ENCODE assay signal across 9 mouse cellular contexts in the genomic region with DNA sequence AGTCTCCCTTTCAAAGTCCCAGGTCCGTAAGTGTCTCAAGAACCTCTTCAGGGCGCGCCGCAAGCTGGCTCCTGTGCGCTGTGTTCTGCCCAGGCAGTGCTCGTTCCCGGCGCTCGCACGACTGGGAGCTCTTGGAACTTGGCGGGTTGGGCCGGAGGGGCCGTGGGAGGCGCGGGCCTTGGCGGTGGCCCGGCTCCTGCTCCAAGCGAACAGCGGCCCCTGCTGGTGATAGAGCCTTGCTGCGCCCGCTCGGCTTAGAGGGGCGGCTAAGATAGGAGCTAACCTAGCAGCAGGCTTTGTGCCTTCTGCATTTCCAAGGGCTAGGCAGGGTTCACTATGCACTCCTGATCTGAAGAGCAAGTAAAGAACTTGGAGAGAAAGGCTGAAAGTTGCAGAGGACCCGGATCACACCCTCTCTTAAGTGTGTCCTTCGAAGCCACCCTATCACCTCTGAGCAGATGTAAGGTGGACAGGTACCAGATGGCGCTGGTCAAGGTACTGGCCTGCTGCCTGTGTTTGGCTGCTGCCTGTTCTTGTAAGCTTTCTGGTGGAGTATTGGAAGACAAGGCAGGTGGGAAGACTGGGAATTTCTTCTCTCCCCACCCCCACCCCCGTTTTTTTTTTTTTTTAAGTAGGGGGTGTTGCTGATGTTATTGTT. TPM values are rescaled to one million over a fixed set of nuclear protein-coding genes. Genes with fewer than 3 reads are reported as not detected.
A peak's percentile ranks its signal among the peaks of the same experiment; 100 is the strongest.
DNase-seq lines count a peak whose midpoint lies in the region; ATAC-seq and TF ChIP-seq lines count a peak whose summit lies in the region.
"Had no signal": no experiment of that assay in that cellular context is flagged by ENCODE, and none has a peak within 500 bp of the region (broad histone marks: within the 10 kb centered on the region; RNA-seq: fewer than 3 reads in every experiment).

A gene (minus strand): TSS at position 123 of the 658 bp plus-strand sequence.

- H3K27ac ChIP-seq in thymus, adult 2 months (ENCODE audit: control insufficient read depth, insufficient read depth, low read length), result no peak within 1 kb of the TSS

- peak; percentile 89 for DNase-seq in ES-CJ7 (ENCODE audit: low read depth, low spot score)
- DNase-seq in cerebellum, adult 8-10 months, result peak; percentile 87
- peak; percentile 75 to 96 for DNase-seq in frontal cortex, adult 2 months (ENCODE audit: extremely low spot score in 1 of 2, low spot score in 1 of 2)
- peak; percentile 80 to 93 for DNase-seq in layer of hippocampus, adult 8-10 months (ENCODE audit: low spot score in 2 of 2)
- peak; percentile 82 for DNase-seq in lung, adult 2 months
- DNase-seq in ovary, postnatal 10 days (ENCODE audit: low spot score), result peak; percentile 92
- peak; percentile 28 for DNase-seq in thymus, adult 2 months

- 0 out of 2 replicates have a peak, but pooled peaks cover 2% of the 10 kb centered on the region for H3K4me1 ChIP-seq in lung, adult 2 months (ENCODE audit: control insufficient read depth, insufficient read depth, low read length)
- peaks cover 3% of the 10 kb centered on the region; the same call in 1 of the 2 replicates for H3K4me1 ChIP-seq in thymus, adult 2 months (replicated peaks; ENCODE audit: control insufficient read depth, insufficient read depth, low read length)

- peak; percentile 83 to 94 for ATAC-seq in hematopoietic stem cell, adult 5-6 weeks (replicated peaks in 1 of 2; ENCODE audit: insufficient read depth in 1 of 2, low FRiP score in 2 of 2, low TSS enrichment in 1 of 2, low read depth in 1 of 2, poor library complexity in 2 of 2, severe bottlenecking in 2 of 2)

- no peak for TF ChIP-seq POLR2A in lung, adult 2 months (IDR thresholded peaks at IDR 0.05; ENCODE audit: borderline replicate concordance, extremely low read depth, low read depth, low read length)
- TF ChIP-seq POLR2A in thymus, adult 2 months (IDR thresholded peaks at IDR 0.05; ENCODE audit: control insufficient read depth, extremely low read depth, insufficient read depth, low read length, poor library complexity), result no peak

- H3K36me3 ChIP-seq in thymus, adult 2 months (ENCODE audit: control insufficient read depth, insufficient read depth, low read length), result no peaks in the 10 kb centered on the region

- WGBS in lung, adult 2 months, result 3% methylated on average over 27 of the region's 27 CpGs
- WGBS in thymus, adult 2 months, result 8% methylated on average over 27 of the region's 27 CpGs

- peak; percentile 20; the same call in 1 of the 2 replicates for TF ChIP-seq CTCF in lung, adult 2 months (IDR thresholded peaks at IDR 0.05; ENCODE audit: insufficient read depth, low read length)
- TF ChIP-seq CTCF in thymus, adult 2 months (IDR thresholded peaks at IDR 0.05; ENCODE audit: borderline replicate concordance, control insufficient read depth, extremely low read depth, insufficient read depth, low read length, poor library complexity), result 0 out of 2 replicates have a peak, but pooled peaks have one; percentile 33

- peak within 1 kb of the TSS; percentile 55 for H3K4me3 ChIP-seq in lung, adult 2 months (replicated peaks; ENCODE audit: extremely low read depth, low read depth, low read length)
- H3K4me3 ChIP-seq in thymus, adult 2 months (ENCODE audit: control insufficient read depth, insufficient read depth, low read length), result no peak within 1 kb of the TSS

- H3K27me3 ChIP-seq in thymus, adult 2 months (ENCODE audit: control insufficient read depth, insufficient read depth, low read length), result no peaks in the 10 kb centered on the region; the same call in 1 of the 2 replicates

RNA-seq across cellular contexts. Expression of the gene that starts here (rescaled TPM):
- 78.8 and 90.2 TPM in 2 replicates for polyA plus RNA-seq in frontal cortex, adult 2 months (2012; rRNA removed)
- total RNA-seq in hematopoietic stem cell, adult 5-6 weeks (2017), result not detected in 2 replicates
- 10 to 100 TPM; 36.7 to 48.7 (median 45.8) TPM for total RNA-seq in layer of hippocampus, adult 8-10 months (2022)
- 11.7 and 14.1 TPM in 2 replicates for polyA plus RNA-seq in lung, adult 2 months (2012; rRNA removed)
- 1.8 and 2.2 TPM in 2 replicates for polyA plus RNA-seq in thymus, adult 2 months (2012; rRNA removed)
- polyA plus RNA-seq: C2C12 had no signal

Comparison
In these comparisons a context has a peak if more than half of its experiments do, and no peak if none do; other contexts are left out.
1. RNA of the gene that starts here (total RNA-seq): 36.7 to 48.7 TPM in layer of hippocampus, adult 8-10 months; not detected in hematopoietic stem cell, adult 5-6 weeks; every median in the first group is over 10 times any median in the second.
2. Peak in ATAC-seq in hematopoietic stem cell, adult 5-6 weeks; RNA of the gene not detected or under 1 TPM.
3. DNase-seq: peak in every context shown above with its lines; median percentile 92 in ovary, postnatal 10 days; 89 in ES-CJ7; 87 in cerebellum, adult 8-10 months; 86 in layer of hippocampus, adult 8-10 months; 86 in frontal cortex, adult 2 months; 82 in lung, adult 2 months; 28 in thymus, adult 2 months.